Mouse (Mus musculus) spleen, adult 2 months (tissue): Measurements from ENCODE around the gene Tm9sf1.

Experiments used
- CTCF ChIP-seq: fragments of 200-500 bp; IDR thresholded peaks from 2 replicates; pipeline ENCODE4 v1.5.1; 2011; ENCODE audit warnings: mild to moderate bottlenecking, inconsistent platforms; ENCODE audit not compliant: insufficient read depth, insufficient read length, insufficient replicate concordance; ENCODE audit errors: extremely low read depth
- POLR2A ChIP-seq: fragments of 200-500 bp; IDR thresholded peaks from 2 replicates; pipeline ENCODE4 v1.6.1; 2011; ENCODE audit warnings: low read depth, low read length, inconsistent platforms

DNA sequence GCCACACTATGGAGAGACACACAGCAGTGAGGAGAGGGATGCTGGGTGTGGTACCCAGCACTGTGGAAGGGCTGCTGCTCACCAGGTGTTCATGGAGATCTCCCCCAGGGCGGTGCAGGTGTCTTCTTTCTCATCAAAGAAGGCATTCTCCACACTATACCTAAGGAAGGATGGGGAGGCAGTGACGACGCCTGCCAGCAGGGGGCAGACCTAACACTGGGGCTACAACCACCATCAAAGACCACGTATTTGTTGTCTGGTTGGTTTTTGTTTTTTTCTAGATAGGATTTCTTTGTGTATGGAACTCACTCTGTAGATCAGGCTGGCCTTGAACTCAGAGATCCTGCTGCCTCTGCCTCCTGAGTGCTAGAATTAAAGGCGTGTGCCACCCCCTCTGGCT is 14.3 kb downstream of the Tm9sf1 start:
- peak; percentile 90; the same call in 1 of the 2 replicates for TF ChIP-seq CTCF
- TF ChIP-seq POLR2A: no peak
